Mouse (Mus musculus) left cerebral cortex, adult 2 months (tissue): ENCODE data around the gene Rnasek. TPM values are rescaled to one million over a fixed set of nuclear protein-coding genes. Genes with fewer than 3 reads are reported as not detected.

Experiments used
- DNase-seq, 2 experiments: peaks; one replicate each; pipeline ENCODE4 v3.0.0; 2021 to 2022; ENCODE audit warnings: low spot score in 2 of 2, mixed read lengths in 1 of 2; ENCODE audit errors: extremely low spot score in 1 of 2
- H3K27ac ChIP-seq: fragments of 200-600 bp; 2 replicates; pipeline ENCODE4 v1.8.1; 2022
- H3K4me3 ChIP-seq: fragments of 200-600 bp; 2 replicates; pipeline ENCODE4 v1.8.1; 2022
- CTCF ChIP-seq: fragments of 200-600 bp; IDR thresholded peaks from 2 replicates; pipeline ENCODE4 v1.8.1; 2022; ENCODE audit warnings: antibody characterized with exemption, mild to moderate bottlenecking, moderate library complexity
- intact Hi-C: fragments of 180-260 bp; cut with DNase I; formaldehyde crosslinking; loops from one replicate; pipeline ENCODE4 v1.15.1; 2025
- total RNA-seq, 2 experiments: library from RNA; stranded (reverse); gene quantifications; 2 replicates each; pipeline ENCODE4 v1.2.3; 2021

Gene Rnasek
- total RNA-seq, 2 experiments from 2014 or later: 241 to 270 TPM

DNA sequence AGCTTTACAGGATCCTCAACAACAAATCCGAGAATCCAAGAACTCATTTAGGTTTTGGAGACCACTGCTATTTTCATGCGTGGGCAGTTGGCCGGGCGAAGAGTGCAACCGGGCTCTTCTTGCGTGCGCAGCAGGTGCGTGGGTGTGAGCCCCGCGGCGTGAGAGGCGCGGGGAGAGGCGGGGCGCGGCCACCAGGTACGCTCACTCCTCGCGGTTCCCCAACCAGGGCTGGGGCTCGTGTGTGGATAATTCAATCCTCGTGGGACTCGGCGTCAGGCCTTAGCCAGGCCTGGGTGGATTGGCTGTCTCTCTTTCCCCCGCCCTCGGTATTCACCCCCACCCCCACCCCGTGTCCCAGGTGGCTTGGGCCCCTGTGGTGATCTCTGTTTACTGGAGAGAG lies 25.9 kb downstream of the Rnasek start:
- intact Hi-C loops: loop anchor here (1.0 to 2.0 kb wide), 3 partner anchors 139 to 279 kb away; partner anchors contain the start of genes Asgr1 and Ybx2
- peak overlapping the region; percentile 84 for H3K27ac ChIP-seq
- DNase-seq: peak in 1 of 2 experiments; percentile 53
- peak overlapping the region; percentile 40 for H3K4me3 ChIP-seq
- no peak for TF ChIP-seq CTCF

DNA sequence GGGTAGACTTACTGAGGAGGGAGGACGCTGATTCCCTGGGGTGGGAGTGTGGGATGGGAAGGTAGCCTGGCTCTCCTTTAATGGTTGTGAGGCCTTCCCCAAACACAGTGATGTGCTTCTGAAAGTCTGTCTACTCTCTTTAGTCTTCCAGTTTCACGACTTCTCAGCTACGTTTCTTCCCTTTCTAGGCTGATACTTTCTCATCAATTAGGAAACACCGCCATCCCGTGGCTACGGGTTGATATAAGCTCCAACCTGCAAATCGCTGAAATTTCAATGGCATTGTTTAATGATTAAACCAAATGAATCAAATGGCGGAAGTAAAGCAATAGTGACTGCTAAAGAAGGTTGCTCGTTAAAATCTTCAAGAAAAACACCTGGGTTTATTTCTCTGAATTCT lies 26.7 kb downstream of the Rnasek start:
- Histone ChIP-seq H3K27ac (0 out of 2 replicates have a peak overlapping the region, but pooled peaks have one; percentile 6), H3K4me3 (no peak overlapping the region)
- intact Hi-C loops: loop anchor here (1.0 to 2.0 kb wide), 3 partner anchors 139 to 278 kb away; partner anchors contain the start of genes Asgr1 and Ybx2
- TF ChIP-seq CTCF: peak; percentile 74
- peak in 1 of 2 experiments; percentile 66 for DNase-seq

DNA sequence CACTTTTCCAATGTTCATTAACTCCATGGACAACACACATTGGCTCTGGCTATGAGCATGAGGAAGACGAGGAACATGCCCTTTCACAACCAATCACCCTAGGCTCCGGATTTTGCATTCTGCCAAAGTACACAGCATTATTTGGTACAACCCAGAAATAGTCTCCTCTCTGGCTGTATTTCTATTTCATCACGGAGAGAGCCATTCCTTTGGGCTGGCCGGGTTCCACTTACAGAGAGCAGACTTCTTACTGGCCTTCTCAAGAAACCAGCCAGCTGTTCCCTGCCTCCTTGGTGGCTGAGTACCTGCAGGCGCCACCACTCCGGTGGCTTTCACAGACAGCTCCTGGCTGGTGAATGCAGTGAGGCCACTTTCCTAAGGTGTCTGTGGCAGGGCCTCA lies 27.2 kb downstream of the Rnasek start, which contains the start of gene Slc16a11:
Gene Slc16a11, plus strand, starts transcription at position 330 of the 400 bp plus-strand sequence.
- no peak for TF ChIP-seq CTCF
- peak within 1 kb of the TSS; percentile 40 for H3K4me3 ChIP-seq
- no peak for DNase-seq
- peak within 1 kb of the TSS; percentile 84 for H3K27ac ChIP-seq
- intact Hi-C loops: loop anchor here (2.0 kb wide), 2 partner anchors 158 to 278 kb away; partner anchors contain the start of genes Asgr1 and Ybx2

DNA sequence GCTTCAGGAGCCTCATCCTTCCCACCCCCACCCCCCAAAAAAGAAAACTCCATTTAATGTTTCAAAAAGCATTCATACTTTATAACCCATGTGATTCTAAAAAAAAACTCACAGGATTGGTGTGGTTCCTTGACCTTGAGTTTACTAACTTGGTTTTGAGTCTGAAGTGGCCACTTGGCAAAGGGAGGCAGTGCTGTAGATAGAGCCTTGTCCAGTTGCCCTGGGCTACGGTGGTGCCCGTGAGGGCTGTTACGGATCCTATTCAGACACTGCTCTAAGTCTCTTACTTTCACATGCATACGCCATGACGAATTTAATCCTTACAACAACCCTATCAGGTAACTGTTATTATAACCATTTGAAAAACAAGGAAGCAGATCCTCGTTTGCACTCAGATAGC lies 27.7 kb downstream of the Rnasek start:
- intact Hi-C loops: loop anchor here (2.0 kb wide), 2 partner anchors 157 to 277 kb away; partner anchors contain the start of genes Asgr1 and Ybx2
- TF ChIP-seq CTCF: no peak
- H3K27ac ChIP-seq: no peak overlapping the region
- DNase-seq: no peak
- no peak overlapping the region for H3K4me3 ChIP-seq

DNA sequence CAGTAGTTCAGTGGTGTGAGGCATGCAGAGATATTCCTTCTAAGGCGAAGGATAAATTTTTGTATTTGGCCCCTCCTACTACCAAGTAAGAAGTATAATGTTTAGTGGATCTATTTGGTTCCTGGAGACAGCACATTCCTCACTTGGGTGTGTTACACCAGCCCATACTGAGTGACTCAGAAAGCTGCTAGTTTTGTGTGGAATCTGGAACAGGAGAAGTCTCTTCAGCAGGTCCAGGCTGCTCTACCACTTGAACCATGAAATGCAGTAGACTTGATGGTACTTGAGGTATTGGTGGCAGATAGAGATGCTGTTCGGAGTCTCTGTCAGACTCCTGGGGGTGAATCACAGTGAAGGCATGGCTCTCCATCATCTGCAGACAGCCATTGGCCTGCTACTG lies 29.0 kb downstream of the Rnasek start:
- intact Hi-C loops: no loop called here
- H3K27ac ChIP-seq: no peak overlapping the region
- DNase-seq: no peak
- no peak overlapping the region for H3K4me3 ChIP-seq
- no peak for TF ChIP-seq CTCF

DNA sequence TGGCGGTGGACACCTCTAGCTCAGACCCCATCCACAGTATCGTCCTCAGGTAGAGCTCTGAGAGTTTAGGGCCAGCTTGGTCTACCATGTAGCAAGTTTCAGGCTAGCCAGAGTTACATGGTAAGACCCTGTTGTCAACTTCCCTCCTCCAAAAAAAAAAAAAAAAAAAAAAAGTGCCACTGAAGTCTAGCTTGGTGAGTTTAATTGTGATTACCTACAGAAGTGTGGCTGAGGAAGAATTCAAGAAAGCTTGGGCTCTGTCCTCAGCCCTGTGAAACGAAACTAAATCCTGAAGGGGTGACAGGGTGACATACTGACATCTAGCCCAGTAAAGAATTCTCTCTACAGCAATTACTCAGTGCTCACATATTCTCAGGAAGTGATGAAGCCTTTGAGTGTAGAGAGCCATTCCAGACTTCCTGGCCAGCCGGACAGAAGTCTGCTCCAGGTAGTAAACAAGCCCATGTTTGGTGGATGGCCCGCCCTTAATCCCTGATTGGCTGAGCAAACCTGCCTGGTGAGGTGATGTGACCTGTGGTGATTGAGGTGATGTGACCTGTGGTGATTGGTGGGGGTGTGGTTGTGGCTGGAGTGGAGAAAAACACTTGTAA lies 30.8 kb downstream of the Rnasek start:
- no peak overlapping the region for H3K4me3 ChIP-seq
- DNase-seq: no peak
- H3K27ac ChIP-seq: no peak overlapping the region
- intact Hi-C loops: no loop called here
- no peak for TF ChIP-seq CTCF

DNA sequence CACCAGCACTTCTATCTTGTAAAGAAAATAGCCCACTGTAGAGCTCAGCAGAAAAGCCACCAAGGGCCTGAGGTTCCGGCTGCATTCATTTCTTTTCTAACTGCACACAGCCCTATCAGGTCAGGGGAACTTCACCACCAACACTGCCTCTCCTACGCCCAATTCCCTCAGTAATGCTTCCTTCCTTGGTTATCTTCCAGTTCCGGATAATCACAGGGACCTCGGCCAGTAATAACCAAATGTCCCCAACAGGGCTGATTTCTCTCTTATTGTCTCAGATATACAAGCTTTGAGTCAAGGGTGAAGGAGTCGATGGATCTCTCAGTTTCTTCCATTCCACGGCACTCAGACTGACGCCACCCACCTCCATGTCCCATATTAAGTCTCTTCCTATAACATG lies 32.4 kb downstream of the Rnasek start:
- no peak for DNase-seq
- H3K27ac ChIP-seq: no peak overlapping the region
- intact Hi-C loops: no loop called here
- TF ChIP-seq CTCF: no peak
- no peak overlapping the region for H3K4me3 ChIP-seq

DNA sequence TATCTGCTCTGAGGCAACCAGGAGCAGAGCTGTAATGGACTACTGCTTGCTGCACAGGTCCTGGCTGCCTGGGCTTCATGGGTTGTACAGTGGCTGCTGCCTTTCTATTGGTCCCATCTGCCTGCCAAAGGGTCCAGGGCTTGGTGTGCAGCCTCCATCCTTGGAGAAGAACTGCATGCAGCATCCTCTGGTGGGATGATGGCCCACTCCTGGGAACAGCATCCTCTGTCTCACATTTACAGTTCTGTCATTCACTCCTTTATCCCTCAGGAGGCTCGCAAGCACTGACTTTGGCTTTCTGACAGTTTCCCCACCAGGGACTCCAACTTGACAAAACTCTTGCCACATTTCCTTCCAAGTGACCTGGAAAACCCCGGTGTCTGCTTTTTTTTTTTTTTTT lies 32.8 kb downstream of the Rnasek start:
- no peak for DNase-seq
- no peak for TF ChIP-seq CTCF
- no peak overlapping the region for H3K27ac ChIP-seq
- no peak overlapping the region for H3K4me3 ChIP-seq
- intact Hi-C loops: no loop called here

DNA sequence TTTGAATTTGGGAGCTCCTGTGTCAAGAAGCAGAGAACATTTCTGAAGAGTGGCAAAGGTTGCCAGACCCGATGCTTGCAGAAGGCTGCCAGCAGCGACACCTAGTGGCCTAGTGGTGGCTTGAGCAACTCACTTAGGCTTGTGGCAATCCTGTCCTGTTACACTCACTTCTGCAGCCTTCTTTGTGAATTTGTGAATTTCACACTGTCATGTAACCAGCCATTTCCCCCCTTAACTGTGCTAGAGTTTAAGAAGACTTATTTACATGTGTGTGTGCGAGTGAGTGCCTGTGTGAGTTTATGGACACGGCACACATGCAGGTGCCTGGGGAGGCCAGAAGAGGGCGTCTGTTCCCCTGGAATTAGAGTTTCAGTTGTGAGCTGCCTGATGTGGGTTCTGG lies 38.0 kb downstream of the Rnasek start:
- peak; percentile 64 to 75 for DNase-seq
- Histone ChIP-seq H3K27ac (no peak overlapping the region), H3K4me3 (no peak overlapping the region)
- intact Hi-C loops: loop anchor here (2.0 kb wide), 1 partner anchor 127 kb away; no protein-coding TSS in a partner anchor
- peak; percentile 88 for TF ChIP-seq CTCF

DNA sequence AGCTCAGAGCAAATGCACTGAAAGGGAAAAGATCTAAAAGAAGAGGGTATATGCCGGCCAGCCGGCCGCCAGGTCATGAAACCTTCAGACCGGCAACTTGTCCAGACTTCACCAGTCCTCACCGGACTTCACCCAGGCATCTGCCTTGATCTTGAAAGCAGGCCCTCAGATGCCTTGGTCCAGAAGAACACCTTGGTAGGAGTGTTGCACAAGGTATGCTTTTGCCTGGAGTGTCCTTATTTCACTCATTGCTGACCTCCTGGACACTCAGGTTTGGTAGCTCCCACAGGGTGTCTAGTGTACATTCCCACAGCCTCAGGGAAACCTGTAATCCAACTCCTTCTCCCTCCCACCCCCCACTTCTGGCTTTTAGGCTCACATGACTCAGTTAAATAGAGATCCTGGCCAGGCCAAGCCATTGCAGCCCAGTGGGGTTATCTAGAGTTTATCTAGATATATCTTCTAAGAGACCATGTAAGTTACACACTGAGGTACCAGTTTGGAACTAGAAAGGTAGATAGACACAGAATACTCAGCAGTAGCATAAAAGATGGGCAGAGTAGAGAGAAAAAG lies 39.5 kb downstream of the Rnasek start:
- Histone ChIP-seq H3K4me3 (no peak overlapping the region), H3K27ac (no peak overlapping the region)
- no peak for TF ChIP-seq CTCF
- intact Hi-C loops: loop anchor here (2.0 kb wide), 1 partner anchor 125 kb away; no protein-coding TSS in a partner anchor
- no peak for DNase-seq

DNA sequence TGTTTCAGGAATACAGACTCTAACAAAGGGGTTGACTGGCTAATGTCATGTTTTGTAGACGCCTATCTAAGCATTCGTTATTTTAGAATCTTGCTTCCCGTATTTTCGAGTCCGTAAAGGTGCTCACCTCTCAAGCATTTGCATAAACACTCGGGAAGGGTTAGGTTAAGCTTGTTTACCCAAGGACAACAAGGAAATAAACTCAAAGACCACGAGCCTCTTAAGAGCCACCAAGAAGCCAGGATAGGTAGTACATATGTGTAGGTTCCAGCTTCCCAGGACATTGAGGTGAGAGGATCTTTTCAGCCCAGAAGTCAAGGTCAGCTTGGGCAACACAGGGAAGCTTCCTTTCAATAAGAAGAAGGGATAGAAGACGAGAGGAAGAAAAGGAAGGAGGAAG lies 40.5 kb downstream of the Rnasek start:
- Histone ChIP-seq H3K27ac (no peak overlapping the region), H3K4me3 (no peak overlapping the region)
- DNase-seq: no peak
- TF ChIP-seq CTCF: no peak
- intact Hi-C loops: no loop called here

DNA sequence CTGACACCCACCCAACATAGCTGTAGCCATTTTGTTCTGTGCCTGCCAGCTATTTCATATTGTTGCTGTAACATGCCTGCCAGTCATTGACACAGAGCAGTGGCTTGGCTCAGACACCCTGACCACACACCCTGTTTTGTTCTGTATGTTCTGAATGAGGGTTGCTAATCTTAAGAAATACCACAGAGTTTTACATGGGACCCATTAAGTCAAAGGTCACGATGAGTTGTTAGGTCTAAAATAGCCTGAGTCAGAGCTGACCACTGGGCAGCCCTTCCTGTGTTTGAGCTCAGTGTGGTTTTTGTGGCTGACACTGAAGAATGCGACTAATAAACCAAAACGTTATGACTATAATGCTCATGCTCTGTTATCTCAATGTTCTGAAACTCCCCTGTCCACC lies 41.3 kb downstream of the Rnasek start:
- intact Hi-C loops: no loop called here
- no peak overlapping the region for H3K27ac ChIP-seq
- H3K4me3 ChIP-seq: no peak overlapping the region
- no peak for DNase-seq
- no peak for TF ChIP-seq CTCF
